Mouse (Mus musculus): ENCODE measurements around the gene Ppara. TPM values are rescaled to one million over a fixed set of nuclear protein-coding genes. Genes with fewer than 3 reads are reported as not detected.

Gene Ppara
- polyA plus RNA-seq, 1 experiment from 2014 or later = 2.9 TPM

GRCm38 (mm10) chr15:85742608-85743007, 7.8 kb downstream of the Ppara start:
- Histone ChIP-seq H3K9me3 (ENCODE audit: control insufficient read depth, low read length) (no peaks in the 10 kb centered on the region), H3K9ac (ENCODE audit: low read depth, low read length) (no peak overlapping the region), H3K27me3 (replicated peaks; ENCODE audit: control insufficient read depth, insufficient read depth, low read length) (no peaks in the 10 kb centered on the region), H3K27ac (ENCODE audit: low read depth, low read length) (no peak overlapping the region), H3K4me2 (ENCODE audit: low read length) (no peak overlapping the region), H3K4me1 (ENCODE audit: control insufficient read depth, insufficient read depth, low read depth, low read length) (no peaks in the 10 kb centered on the region), H3K4me3 (ENCODE audit: low read length) (no peak overlapping the region), H3K36me3 (ENCODE audit: control insufficient read depth, insufficient read depth, low read length) (no peaks in the 10 kb centered on the region)
- WGBS = 86% methylated on average over 9 of the region's 9 CpGs
- ATAC-seq = no peak

- Histone ChIP-seq H3K36me3 (ENCODE audit: control insufficient read depth, insufficient read depth, low read length) (no peaks in the 10 kb centered on the region), H3K27me3 (replicated peaks; ENCODE audit: control insufficient read depth, insufficient read depth, low read length) (no peaks in the 10 kb centered on the region), H3K27ac (ENCODE audit: low read depth, low read length) (no peak overlapping the region), H3K4me1 (ENCODE audit: control insufficient read depth, insufficient read depth, low read depth, low read length) (no peaks in the 10 kb centered on the region), H3K9me3 (ENCODE audit: control insufficient read depth, low read length) (no peaks in the 10 kb centered on the region), H3K9ac (ENCODE audit: low read depth, low read length) (no peak overlapping the region), H3K4me3 (ENCODE audit: low read length) (no peak overlapping the region), H3K4me2 (ENCODE audit: low read length) (no peak overlapping the region)
- no peak for ATAC-seq
- 82% methylated on average over 3 of the region's 3 CpGs for WGBS
Measured at GRCm38 (mm10) chr15:85743946-85744345, 9.2 kb downstream of the Ppara start.

- WGBS = 58% methylated on average over 8 of the region's 8 CpGs
- Histone ChIP-seq H3K9me3 (ENCODE audit: control insufficient read depth, low read length) (no peaks in the 10 kb centered on the region), H3K9ac (ENCODE audit: low read depth, low read length) (no peak overlapping the region)
Measured at GRCm38 (mm10) chr15:85746178-85746577, 11.4 kb downstream of the Ppara start.

GRCm38 (mm10) chr15:85746671-85747070, 11.9 kb downstream of the Ppara start:
- H3K9me3 ChIP-seq (ENCODE audit: control insufficient read depth, low read length) = peaks cover 1% of the 10 kb centered on the region; the same call in 1 of the 2 replicates
- ATAC-seq = no peak
- no peaks in the 10 kb centered on the region for H3K36me3 ChIP-seq (ENCODE audit: control insufficient read depth, insufficient read depth, low read length)
- no peak overlapping the region for H3K4me3 ChIP-seq (ENCODE audit: low read length)
- no peak overlapping the region for H3K9ac ChIP-seq (ENCODE audit: low read depth, low read length)
- 85% methylated on average over 13 of the region's 13 CpGs for WGBS
- H3K27me3 ChIP-seq (replicated peaks; ENCODE audit: control insufficient read depth, insufficient read depth, low read length) = no peaks in the 10 kb centered on the region
- H3K27ac ChIP-seq (ENCODE audit: low read depth, low read length) = no peak overlapping the region
- no peaks in the 10 kb centered on the region for H3K4me1 ChIP-seq (ENCODE audit: control insufficient read depth, insufficient read depth, low read depth, low read length)
- H3K4me2 ChIP-seq (ENCODE audit: low read length) = no peak overlapping the region

More at GRCm38 (mm10) chr15:85746178-85746577, 11.4 kb downstream of the Ppara start:
- Histone ChIP-seq H3K4me2 (ENCODE audit: low read length) (no peak overlapping the region), H3K4me1 (ENCODE audit: control insufficient read depth, insufficient read depth, low read depth, low read length) (no peaks in the 10 kb centered on the region), H3K27ac (ENCODE audit: low read depth, low read length) (no peak overlapping the region), H3K4me3 (ENCODE audit: low read length) (no peak overlapping the region), H3K36me3 (ENCODE audit: control insufficient read depth, insufficient read depth, low read length) (no peaks in the 10 kb centered on the region), H3K27me3 (replicated peaks; ENCODE audit: control insufficient read depth, insufficient read depth, low read length) (no peaks in the 10 kb centered on the region)
- no peak for ATAC-seq

- Histone ChIP-seq H3K9me3 (ENCODE audit: control insufficient read depth, low read length) (peaks cover 6% of the 10 kb centered on the region; the same call in 1 of the 2 replicates), H3K27me3 (replicated peaks; ENCODE audit: control insufficient read depth, insufficient read depth, low read length) (no peaks in the 10 kb centered on the region), H3K36me3 (ENCODE audit: control insufficient read depth, insufficient read depth, low read length) (no peaks in the 10 kb centered on the region), H3K27ac (ENCODE audit: low read depth, low read length) (no peak overlapping the region), H3K4me1 (ENCODE audit: control insufficient read depth, insufficient read depth, low read depth, low read length) (no peaks in the 10 kb centered on the region), H3K4me2 (ENCODE audit: low read length) (no peak overlapping the region), H3K4me3 (ENCODE audit: low read length) (no peak overlapping the region), H3K9ac (ENCODE audit: low read depth, low read length) (no peak overlapping the region)
- no peak for ATAC-seq
- WGBS = 85% methylated on average over 5 of the region's 5 CpGs
Measured at GRCm38 (mm10) chr15:85747951-85748350, 13.2 kb downstream of the Ppara start.

GRCm38 (mm10) chr15:85748466-85748865, 13.7 kb downstream of the Ppara start:
- Histone ChIP-seq H3K9ac (ENCODE audit: low read depth, low read length) (no peak overlapping the region), H3K27me3 (replicated peaks; ENCODE audit: control insufficient read depth, insufficient read depth, low read length) (no peaks in the 10 kb centered on the region), H3K4me2 (ENCODE audit: low read length) (no peak overlapping the region), H3K4me1 (ENCODE audit: control insufficient read depth, insufficient read depth, low read depth, low read length) (no peaks in the 10 kb centered on the region), H3K36me3 (ENCODE audit: control insufficient read depth, insufficient read depth, low read length) (no peaks in the 10 kb centered on the region), H3K4me3 (ENCODE audit: low read length) (no peak overlapping the region), H3K27ac (ENCODE audit: low read depth, low read length) (no peak overlapping the region), H3K9me3 (ENCODE audit: control insufficient read depth, low read length) (peaks cover 6% of the 10 kb centered on the region; the same call in 1 of the 2 replicates)
- 74% methylated on average over 3 of the region's 3 CpGs for WGBS
- ATAC-seq = no peak

GRCm38 (mm10) chr15:85749141-85749540, 14.4 kb downstream of the Ppara start:
- H3K4me2 ChIP-seq (ENCODE audit: low read length) = no peak overlapping the region
- H3K9me3 ChIP-seq (ENCODE audit: control insufficient read depth, low read length) = peaks cover 6% of the 10 kb centered on the region; the same call in 1 of the 2 replicates
- no peaks in the 10 kb centered on the region for H3K4me1 ChIP-seq (ENCODE audit: control insufficient read depth, insufficient read depth, low read depth, low read length)
- no peak for ATAC-seq
- 93% methylated on average over 9 of the region's 9 CpGs for WGBS
- H3K27ac ChIP-seq (ENCODE audit: low read depth, low read length) = no peak overlapping the region
- H3K27me3 ChIP-seq (replicated peaks; ENCODE audit: control insufficient read depth, insufficient read depth, low read length) = no peaks in the 10 kb centered on the region
- H3K9ac ChIP-seq (ENCODE audit: low read depth, low read length) = no peak overlapping the region
- H3K36me3 ChIP-seq (ENCODE audit: control insufficient read depth, insufficient read depth, low read length) = no peaks in the 10 kb centered on the region
- H3K4me3 ChIP-seq (ENCODE audit: low read length) = no peak overlapping the region

GRCm38 (mm10) chr15:85750115-85750514, 15.3 kb downstream of the Ppara start:
- H3K9me3 ChIP-seq (ENCODE audit: control insufficient read depth, low read length) = peaks cover 6% of the 10 kb centered on the region; the same call in 1 of the 2 replicates
- H3K4me3 ChIP-seq (ENCODE audit: low read length) = no peak overlapping the region
- ATAC-seq = no peak
- H3K4me1 ChIP-seq (ENCODE audit: control insufficient read depth, insufficient read depth, low read depth, low read length) = no peaks in the 10 kb centered on the region
- H3K27me3 ChIP-seq (replicated peaks; ENCODE audit: control insufficient read depth, insufficient read depth, low read length) = no peaks in the 10 kb centered on the region
- H3K27ac ChIP-seq (ENCODE audit: low read depth, low read length) = no peak overlapping the region
- H3K9ac ChIP-seq (ENCODE audit: low read depth, low read length) = no peak overlapping the region
- 84% methylated on average over 5 of the region's 5 CpGs for WGBS
- no peaks in the 10 kb centered on the region for H3K36me3 ChIP-seq (ENCODE audit: control insufficient read depth, insufficient read depth, low read length)
- H3K4me2 ChIP-seq (ENCODE audit: low read length) = no peak overlapping the region

- ATAC-seq = no peak
- H3K4me1 ChIP-seq (ENCODE audit: control insufficient read depth, insufficient read depth, low read depth, low read length) = no peaks in the 10 kb centered on the region
- WGBS = 67% methylated on average over 2 of the region's 2 CpGs
- H3K27ac ChIP-seq (ENCODE audit: low read depth, low read length) = no peak overlapping the region
- no peak overlapping the region for H3K4me3 ChIP-seq (ENCODE audit: low read length)
- no peak overlapping the region for H3K9ac ChIP-seq (ENCODE audit: low read depth, low read length)
- H3K36me3 ChIP-seq (ENCODE audit: control insufficient read depth, insufficient read depth, low read length) = no peaks in the 10 kb centered on the region
- peaks cover 6% of the 10 kb centered on the region; the same call in 1 of the 2 replicates for H3K9me3 ChIP-seq (ENCODE audit: control insufficient read depth, low read length)
- H3K27me3 ChIP-seq (replicated peaks; ENCODE audit: control insufficient read depth, insufficient read depth, low read length) = no peaks in the 10 kb centered on the region
- H3K4me2 ChIP-seq (ENCODE audit: low read length) = no peak overlapping the region
Measured at GRCm38 (mm10) chr15:85752655-85753054, 17.9 kb downstream of the Ppara start.
